Mouse (Mus musculus): Measurements from ENCODE around the gene Klb. TPM values are rescaled to one million over a fixed set of nuclear protein-coding genes. Genes with fewer than 3 reads are reported as not detected.
"Not testable (repeated sequence)": the region's sequence is repeated elsewhere in the genome, so short reads cannot be mapped to it uniquely, and the experiment has no call there.

Klb gene
- polyA plus RNA-seq (2015; fragmentation: Nextera tagmentation; extraction: Ambion mirVana) = 0.05 and 0.12 TPM in 2 replicates

DNA sequence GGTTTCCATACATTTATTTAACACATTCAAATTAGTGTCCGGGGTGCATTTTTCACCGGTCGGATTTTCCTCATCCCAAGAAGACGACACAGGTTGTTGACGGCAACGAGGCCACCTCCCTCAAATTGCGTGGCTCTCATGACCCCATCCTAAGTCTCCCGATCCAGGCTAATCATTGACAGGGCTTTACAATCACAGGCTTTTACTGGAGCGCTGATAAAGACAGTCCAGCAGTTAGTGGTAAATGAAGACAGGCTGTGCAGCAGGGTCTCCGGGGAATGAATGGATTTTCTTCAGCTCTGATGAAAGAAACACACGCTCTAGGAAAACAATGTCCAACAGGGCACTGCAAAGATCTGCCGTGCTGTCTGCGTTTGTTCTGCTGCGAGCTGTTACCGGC is at the start of gene Klb:
Gene Klb (plus strand): TSS at position 147 of the 400 bp plus-strand sequence.
- H3K9ac ChIP-seq (ENCODE audit: low read depth, low read length) = no peak within 1 kb of the TSS
- H3K4me1 ChIP-seq (replicated peaks; ENCODE audit: insufficient read depth, low read length) = no peaks in the 10 kb centered on the region; the same call in 1 of the 2 replicates
- no peaks in the 10 kb centered on the region for H3K9me3 ChIP-seq (replicated peaks; ENCODE audit: low read length)
- no peak for TF ChIP-seq CTCF (IDR thresholded peaks at IDR 0.05; ENCODE audit: low read depth)
- DNase-seq (ENCODE audit: low spot score) (no peak), ATAC-seq (replicated peaks; ENCODE audit: low FRiP score, low read depth) (no peak)
- no peak within 1 kb of the TSS for H3K27ac ChIP-seq
- no peaks in the 10 kb centered on the region for H3K36me3 ChIP-seq (ENCODE audit: insufficient read depth, low read length)
- no peaks in the 10 kb centered on the region for H3K27me3 ChIP-seq (ENCODE audit: insufficient read depth, low read length)
- H3K4me2 ChIP-seq (ENCODE audit: low read length) = peak within 1 kb of the TSS; percentile 13; the same call in 1 of the 2 replicates
- no peak within 1 kb of the TSS for H3K4me3 ChIP-seq (replicated peaks; ENCODE audit: low read depth, low read length)
- WGBS = 54% methylated on average over 15 of the region's 15 CpGs

- not testable (repeated sequence) for H3K4me2 ChIP-seq (ENCODE audit: low read length); DNase-seq (ENCODE audit: low spot score); H3K27ac ChIP-seq; ATAC-seq (replicated peaks; ENCODE audit: low FRiP score, low read depth); H3K9ac ChIP-seq (ENCODE audit: low read depth, low read length); H3K27me3 ChIP-seq (ENCODE audit: insufficient read depth, low read length); H3K9me3 ChIP-seq (replicated peaks; ENCODE audit: low read length); H3K4me1 ChIP-seq (replicated peaks; ENCODE audit: insufficient read depth, low read length); H3K4me3 ChIP-seq (replicated peaks; ENCODE audit: low read depth, low read length)
- 88% methylated on average over 1 of the region's 1 CpGs for WGBS
- peaks cover 31% of the 10 kb centered on the region for H3K36me3 ChIP-seq (ENCODE audit: insufficient read depth, low read length)
These were observed 48.5 kb upstream of the Klb start for GRCm38 (mm10) chr5:65299623-65300022.

GRCm38 (mm10) chr5:65300121-65300520 is 48.0 kb upstream of the Klb start:
- no peak overlapping the region for H3K9ac ChIP-seq (ENCODE audit: low read depth, low read length)
- H3K27ac ChIP-seq = no peak overlapping the region
- DNase-seq (ENCODE audit: low spot score) (no peak), ATAC-seq (replicated peaks; ENCODE audit: low FRiP score, low read depth) (no peak)
- H3K4me2 ChIP-seq (ENCODE audit: low read length) = no peak overlapping the region
- 96% methylated on average over 9 of the region's 9 CpGs for WGBS
- no peaks in the 10 kb centered on the region for H3K4me1 ChIP-seq (replicated peaks; ENCODE audit: insufficient read depth, low read length)
- peaks cover 31% of the 10 kb centered on the region for H3K36me3 ChIP-seq (ENCODE audit: insufficient read depth, low read length)
- H3K27me3 ChIP-seq (ENCODE audit: insufficient read depth, low read length) = no peaks in the 10 kb centered on the region
- H3K4me3 ChIP-seq (replicated peaks; ENCODE audit: low read depth, low read length) = no peak overlapping the region
- no peak for TF ChIP-seq CTCF (IDR thresholded peaks at IDR 0.05; ENCODE audit: low read depth)
- H3K9me3 ChIP-seq (replicated peaks; ENCODE audit: low read length) = no peaks in the 10 kb centered on the region

DNA sequence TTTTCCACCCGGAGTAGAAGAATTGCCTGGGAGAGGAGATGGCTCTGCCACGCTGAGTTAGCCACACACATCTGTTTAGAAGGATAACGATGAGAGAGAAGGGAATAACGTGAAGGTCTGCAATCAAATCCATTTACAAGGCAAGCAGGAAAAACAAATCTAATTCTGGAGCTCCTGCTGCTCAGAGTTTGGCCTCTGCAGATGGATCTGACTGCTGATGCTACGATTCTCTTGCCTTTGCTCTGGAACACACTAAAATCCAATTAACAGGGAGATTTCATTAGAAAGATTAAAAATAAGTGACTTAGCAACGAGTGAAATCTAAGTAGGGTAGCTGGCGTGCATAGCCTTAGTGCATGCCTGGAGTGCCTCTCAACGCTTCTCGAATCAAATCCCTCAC is 42.6 kb upstream of the Klb start:
- WGBS = 78% methylated on average over 9 of the region's 9 CpGs
- H3K27ac ChIP-seq = no peak overlapping the region
- DNase-seq (ENCODE audit: low spot score) (no peak), ATAC-seq (replicated peaks; ENCODE audit: low FRiP score, low read depth) (no peak)
- no peaks in the 10 kb centered on the region for H3K9me3 ChIP-seq (replicated peaks; ENCODE audit: low read length)
- no peak overlapping the region for H3K4me2 ChIP-seq (ENCODE audit: low read length)
- H3K4me3 ChIP-seq (replicated peaks; ENCODE audit: low read depth, low read length) = no peak overlapping the region
- no peak for TF ChIP-seq CTCF (IDR thresholded peaks at IDR 0.05; ENCODE audit: low read depth)
- H3K4me1 ChIP-seq (replicated peaks; ENCODE audit: insufficient read depth, low read length) = no peaks in the 10 kb centered on the region
- no peaks in the 10 kb centered on the region for H3K27me3 ChIP-seq (ENCODE audit: insufficient read depth, low read length)
- no peak overlapping the region for H3K9ac ChIP-seq (ENCODE audit: low read depth, low read length)
- H3K36me3 ChIP-seq (ENCODE audit: insufficient read depth, low read length) = peaks cover 22% of the 10 kb centered on the region

DNA sequence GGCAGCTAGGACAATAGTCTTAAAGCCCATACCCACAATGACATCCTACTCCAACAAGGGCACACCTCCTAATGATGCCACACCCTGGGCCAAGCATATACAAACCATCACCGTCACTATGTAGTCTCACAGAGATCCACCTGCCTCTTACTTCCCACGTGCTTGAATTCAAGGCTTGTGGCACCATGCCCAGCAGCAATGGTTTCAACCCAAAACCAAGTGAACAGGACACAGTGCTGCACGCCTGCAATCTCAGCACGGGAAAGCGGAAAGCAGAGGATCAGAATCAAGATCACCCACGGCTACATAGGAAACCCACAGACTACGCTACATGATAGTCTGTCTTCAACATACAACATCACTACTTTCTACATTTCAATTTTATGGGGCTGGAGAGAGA is 39.9 kb upstream of the Klb start:
- 95% methylated on average over 7 of the region's 7 CpGs for WGBS
- no peak overlapping the region for H3K27ac ChIP-seq
- no peak for DNase-seq (ENCODE audit: low spot score)

GRCm38 (mm10) chr5:65308866-65309265 is 39.2 kb upstream of the Klb start:
- Histone ChIP-seq H3K4me1 (replicated peaks; ENCODE audit: insufficient read depth, low read length) (no peaks in the 10 kb centered on the region), H3K4me2 (ENCODE audit: low read length) (no peak overlapping the region), H3K27ac (no peak overlapping the region), H3K9ac (ENCODE audit: low read depth, low read length) (no peak overlapping the region), H3K36me3 (ENCODE audit: insufficient read depth, low read length) (peaks cover 17% of the 10 kb centered on the region), H3K4me3 (replicated peaks; ENCODE audit: low read depth, low read length) (no peak overlapping the region), H3K27me3 (ENCODE audit: insufficient read depth, low read length) (no peaks in the 10 kb centered on the region), H3K9me3 (replicated peaks; ENCODE audit: low read length) (no peaks in the 10 kb centered on the region)
- DNase-seq (ENCODE audit: low spot score) = no peak
- no peak for TF ChIP-seq CTCF (IDR thresholded peaks at IDR 0.05; ENCODE audit: low read depth)
- 97% methylated on average over 3 of the region's 3 CpGs for WGBS
- no peak for ATAC-seq (replicated peaks; ENCODE audit: low FRiP score, low read depth)

More for the DNA sequence above, 39.9 kb upstream of the Klb start:
- ATAC-seq (replicated peaks; ENCODE audit: low FRiP score, low read depth) = no peak
- Histone ChIP-seq H3K4me1 (replicated peaks; ENCODE audit: insufficient read depth, low read length) (no peaks in the 10 kb centered on the region), H3K27me3 (ENCODE audit: insufficient read depth, low read length) (no peaks in the 10 kb centered on the region), H3K4me3 (replicated peaks; ENCODE audit: low read depth, low read length) (no peak overlapping the region), H3K4me2 (ENCODE audit: low read length) (no peak overlapping the region), H3K36me3 (ENCODE audit: insufficient read depth, low read length) (peaks cover 17% of the 10 kb centered on the region), H3K9ac (ENCODE audit: low read depth, low read length) (no peak overlapping the region), H3K9me3 (replicated peaks; ENCODE audit: low read length) (no peaks in the 10 kb centered on the region)
- TF ChIP-seq CTCF (IDR thresholded peaks at IDR 0.05; ENCODE audit: low read depth) = no peak

DNA sequence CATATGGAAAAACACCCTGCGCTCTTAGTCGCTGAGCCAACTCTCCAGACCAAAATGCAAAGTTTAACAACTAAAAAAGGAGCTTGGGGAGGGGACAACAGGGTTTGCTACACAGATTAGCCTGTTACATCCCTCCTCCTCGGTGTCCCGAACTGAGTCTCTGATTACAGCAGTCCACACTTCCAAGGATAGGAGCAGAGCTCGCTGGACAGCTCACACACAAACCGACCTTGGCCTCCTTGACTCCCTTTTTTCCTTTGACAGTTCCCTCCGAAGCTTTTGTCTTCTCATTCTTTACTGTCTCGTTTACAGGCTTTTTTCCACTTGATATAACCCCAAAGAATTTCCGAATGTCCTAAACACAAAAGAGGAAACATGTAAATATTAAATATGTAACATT is 28.9 kb upstream of the Klb start:
- Histone ChIP-seq H3K4me3 (replicated peaks; ENCODE audit: low read depth, low read length) (no peak overlapping the region), H3K4me2 (ENCODE audit: low read length) (no peak overlapping the region), H3K36me3 (ENCODE audit: insufficient read depth, low read length) (0 out of 2 replicates have a peak, but pooled peaks cover 3% of the 10 kb centered on the region), H3K27ac (no peak overlapping the region), H3K27me3 (ENCODE audit: insufficient read depth, low read length) (no peaks in the 10 kb centered on the region), H3K4me1 (replicated peaks; ENCODE audit: insufficient read depth, low read length) (no peaks in the 10 kb centered on the region), H3K9ac (ENCODE audit: low read depth, low read length) (no peak overlapping the region), H3K9me3 (replicated peaks; ENCODE audit: low read length) (no peaks in the 10 kb centered on the region)
- ATAC-seq (replicated peaks; ENCODE audit: low FRiP score, low read depth) = no peak
- DNase-seq (ENCODE audit: low spot score) = no peak
- TF ChIP-seq CTCF (IDR thresholded peaks at IDR 0.05; ENCODE audit: low read depth) = no peak
- WGBS = 87% methylated on average over 9 of the region's 9 CpGs
